ENCODE assay signal across 12 mouse cellular contexts in the genomic region with DNA sequence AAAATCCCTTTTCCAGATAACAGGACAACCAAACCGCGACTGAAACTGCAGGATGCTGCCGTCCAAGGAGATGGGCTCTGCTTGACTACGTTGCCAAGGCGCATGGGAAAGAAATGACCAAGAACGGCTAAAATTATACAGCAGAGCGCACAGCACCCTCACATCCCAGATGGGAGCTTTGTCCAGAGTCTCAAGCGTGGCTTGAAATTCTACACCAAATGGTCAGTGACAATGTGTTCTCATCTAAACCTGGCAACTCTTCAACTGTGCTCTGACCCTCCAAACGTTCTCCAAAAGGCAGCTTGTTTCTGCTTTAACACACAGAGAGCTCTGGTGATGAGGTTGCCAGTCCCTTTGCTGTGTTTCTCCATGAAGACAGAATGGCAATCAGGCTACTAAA. TPM values are rescaled to one million over a fixed set of nuclear protein-coding genes. Genes with fewer than 3 reads are reported as not detected.
DNase-seq lines count a peak whose midpoint lies in the region; ATAC-seq and TF ChIP-seq lines count a peak whose summit lies in the region.
"Had no signal": no experiment of that assay in that cellular context is flagged by ENCODE, and none has a peak within 500 bp of the region (broad histone marks: within the 10 kb centered on the region; RNA-seq: fewer than 3 reads in every experiment).

No protein-coding gene starts in this region.

- no peak for DNase-seq in frontal cortex, postnatal 10 days (ENCODE audit: low spot score in 2 of 2)
- DNase-seq in left cerebral cortex, postnatal 4 days: peak; percentile 37
- DNase-seq in left cerebral cortex, adult 8-10 months (ENCODE audit: low spot score in 2 of 2): no peak
- peak in 1 of 2 experiments; percentile 68 for DNase-seq in cerebellum, adult 2 months
- DNase-seq in left cerebral cortex, postnatal 25 days (ENCODE audit: low spot score in 2 of 2): no peak
- DNase-seq: kidney, postnatal 36 days; thymus, postnatal 4 days had no signal

- H3K36me3 ChIP-seq in intestine, embryonic 16.5 days (ENCODE audit: control insufficient read depth, insufficient read depth, low read length): peaks cover 5% of the 10 kb centered on the region; the same call in 1 of the 2 replicates

- H3K27me3 ChIP-seq in cerebellum, adult 2 months (ENCODE audit: control insufficient read depth, insufficient read depth, low read length): no peaks in the 10 kb centered on the region
- no peaks in the 10 kb centered on the region for H3K27me3 ChIP-seq in intestine, embryonic 16.5 days (replicated peaks; ENCODE audit: control insufficient read depth, insufficient read depth, low read length)

- peak overlapping the region; percentile 6; the same call in 1 of the 2 replicates for H3K27ac ChIP-seq in cerebellum, adult 2 months (ENCODE audit: insufficient read depth, low read length)
- peak overlapping the region; percentile 85 for H3K27ac ChIP-seq in intestine, embryonic 16.5 days (ENCODE audit: low read length)

- peak overlapping the region; percentile 21 for H3K9ac ChIP-seq in intestine, embryonic 16.5 days (ENCODE audit: low read depth, low read length)

- H3K9me3 ChIP-seq in intestine, embryonic 16.5 days (ENCODE audit: control insufficient read depth, low read length): no peaks in the 10 kb centered on the region

- intact Hi-C loops in left cerebral cortex, postnatal 4 days (cut with DNase I): no loop called here
- intact Hi-C loops in left cerebral cortex, postnatal 25 days (cut with DNase I): no loop called here

- TF ChIP-seq POLR2A in cerebellum, adult 2 months (IDR thresholded peaks at IDR 0.05; ENCODE audit: borderline replicate concordance, insufficient read depth, low read length): no peak

- H3K4me1 ChIP-seq in cerebellum, adult 2 months (ENCODE audit: control insufficient read depth, insufficient read depth, low read length): peaks cover 26% of the 10 kb centered on the region
- peaks cover 31% of the 10 kb centered on the region for H3K4me1 ChIP-seq in intestine, embryonic 16.5 days (ENCODE audit: control insufficient read depth, insufficient read depth, low read length)

- H3K4me2 ChIP-seq in intestine, embryonic 16.5 days (ENCODE audit: low read depth, low read length): peak overlapping the region; percentile 14; the same call in 1 of the 2 replicates
- H3K4me2 ChIP-seq: liver, embryonic 11.5 days had no signal

- peak; percentile 73; the same call in 1 of the 2 replicates for ATAC-seq in frontal cortex, adult (ENCODE audit: low TSS enrichment)
- no peak for ATAC-seq in intestine, embryonic 16.5 days
- no peak for ATAC-seq in inflammation-experienced regulatory T-cells, adult 6 months
- ATAC-seq: activated CD4-positive, CD25-positive, alpha-beta regulatory T cell, adult 4 months had no signal

- TF ChIP-seq CTCF in cerebellum, adult 2 months (IDR thresholded peaks at IDR 0.05; ENCODE audit: borderline replicate concordance, insufficient read depth, low read depth, low read length): no peak

- no peak overlapping the region for H3K4me3 ChIP-seq in cerebellum, adult 2 months (replicated peaks; ENCODE audit: insufficient read depth, low read depth, low read length)
- no peak overlapping the region for H3K4me3 ChIP-seq in intestine, embryonic 16.5 days (ENCODE audit: low read length)

- WGBS in cerebellum, adult 2 months: 3% methylated on average over 9 of the region's 9 CpGs
- 48% methylated on average over 9 of the region's 9 CpGs for WGBS in intestine, embryonic 16.5 days

RNA-seq across cellular contexts. Expression of gene Smad1, which starts 39.0 kb away (rescaled TPM):
- 10 to 100 TPM; 56.5 to 60.8 TPM for total RNA-seq in left cerebral cortex, postnatal 4 days (2021)
- total RNA-seq in left cerebral cortex, adult 8-10 months (2022): 10 to 100 TPM; 31.1 to 36.5 (median 32.2) TPM
- polyA plus RNA-seq in cerebellum, adult 2 months (2012; rRNA removed): 29.1 and 29.5 TPM in 2 replicates
- polyA plus RNA-seq in intestine, embryonic 16.5 days (2015; fragmentation: Nextera tagmentation; extraction: Ambion mirVana): 33.4 and 33.6 TPM in 2 replicates
- 1 to 10 TPM; 2.9 to 8.1 (median 7.1) TPM for polyA plus RNA-seq in inflammation-experienced regulatory T-cells, adult 6 months (2017; shearing (Covaris generic))
- total RNA-seq in left cerebral cortex, postnatal 25 days (2021): 10 to 100 TPM; 29.6 to 33.8 TPM
